Mouse (Mus musculus): ENCODE measurements at regions not wholly inside any gene's neighbourhood (a gene's known extent, or its start where the extent isn't known, plus 50 kb on each side); places are given as distances from the start of the nearest gene placed in this dataset.

DNA sequence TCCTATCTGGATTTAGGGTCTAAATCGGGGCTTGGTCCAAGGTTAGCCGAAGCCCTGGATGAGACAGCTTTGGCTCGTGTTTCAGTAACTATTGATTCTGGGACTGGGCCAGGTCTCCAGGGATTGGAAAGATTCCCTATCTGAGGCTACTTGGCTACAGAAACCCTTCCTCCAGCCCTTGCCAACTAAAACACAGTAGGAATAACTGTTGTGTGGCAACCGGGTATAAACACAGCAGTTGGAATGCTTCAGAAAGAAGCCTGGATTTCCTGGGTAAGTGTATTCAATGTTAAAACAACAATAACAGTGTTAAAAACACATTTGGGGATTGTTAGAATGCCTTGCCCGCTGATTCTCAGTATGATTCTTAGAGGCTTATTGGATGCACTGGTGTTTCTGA, 398.8 kb downstream of the Mtx2 start:
- H3K4me3 ChIP-seq (ENCODE audit: low read length): no peak overlapping the region
- ATAC-seq (no peak), DNase-seq (ENCODE audit: low spot score) (peak; percentile 68)
- H3K27me3 ChIP-seq (ENCODE audit: insufficient read depth, low read length): no peaks in the 10 kb centered on the region
- 29% methylated on average over 5 of the region's 5 CpGs for WGBS
- no peak overlapping the region for H3K9ac ChIP-seq (replicated peaks; ENCODE audit: low read length)
- H3K4me2 ChIP-seq (ENCODE audit: low read depth, low read length): no peak overlapping the region
- H3K27ac ChIP-seq: no peak overlapping the region
- H3K4me1 ChIP-seq (ENCODE audit: insufficient read depth, low read length): no peaks in the 10 kb centered on the region
- no peaks in the 10 kb centered on the region for H3K36me3 ChIP-seq (ENCODE audit: insufficient read depth, low read length)
- no peak for TF ChIP-seq CTCF (IDR thresholded peaks at IDR 0.05; ENCODE audit: low read depth)
- no peaks in the 10 kb centered on the region for H3K9me3 ChIP-seq (ENCODE audit: low read length)

DNA sequence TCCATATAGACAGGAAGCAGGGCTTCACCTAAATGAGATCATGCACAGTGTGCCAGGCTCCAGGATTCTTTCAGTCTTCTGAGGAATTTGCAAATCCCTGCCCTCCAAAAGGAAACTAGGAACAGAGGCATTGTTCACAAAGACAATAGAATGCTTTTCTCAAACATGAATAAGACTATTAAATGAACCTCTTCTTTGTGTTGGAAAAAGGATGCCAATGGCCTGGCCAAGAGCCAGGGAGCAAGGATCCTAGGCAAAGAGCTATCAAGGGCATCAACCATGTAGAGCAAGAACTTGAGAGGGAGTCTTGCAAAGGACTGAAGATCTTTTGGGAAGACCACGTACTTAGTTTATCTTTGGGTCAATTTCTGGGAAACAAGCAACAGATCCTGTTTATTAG, 415.4 kb downstream of the Mtx2 start:
- no peak for ATAC-seq
- DNase-seq (ENCODE audit: low spot score): no peak
- Histone ChIP-seq H3K27me3 (ENCODE audit: insufficient read depth, low read length) (no peaks in the 10 kb centered on the region), H3K36me3 (ENCODE audit: insufficient read depth, low read length) (no peaks in the 10 kb centered on the region), H3K4me3 (ENCODE audit: low read length) (no peak overlapping the region), H3K27ac (no peak overlapping the region), H3K9me3 (ENCODE audit: low read length) (no peaks in the 10 kb centered on the region), H3K4me1 (ENCODE audit: insufficient read depth, low read length) (peaks cover 16% of the 10 kb centered on the region; the same call in 1 of the 2 replicates), H3K4me2 (ENCODE audit: low read depth, low read length) (no peak overlapping the region), H3K9ac (replicated peaks; ENCODE audit: low read length) (no peak overlapping the region)
- no peak for TF ChIP-seq CTCF (IDR thresholded peaks at IDR 0.05; ENCODE audit: low read depth)
- WGBS: 93% methylated on average over 1 of the region's 1 CpGs

DNA sequence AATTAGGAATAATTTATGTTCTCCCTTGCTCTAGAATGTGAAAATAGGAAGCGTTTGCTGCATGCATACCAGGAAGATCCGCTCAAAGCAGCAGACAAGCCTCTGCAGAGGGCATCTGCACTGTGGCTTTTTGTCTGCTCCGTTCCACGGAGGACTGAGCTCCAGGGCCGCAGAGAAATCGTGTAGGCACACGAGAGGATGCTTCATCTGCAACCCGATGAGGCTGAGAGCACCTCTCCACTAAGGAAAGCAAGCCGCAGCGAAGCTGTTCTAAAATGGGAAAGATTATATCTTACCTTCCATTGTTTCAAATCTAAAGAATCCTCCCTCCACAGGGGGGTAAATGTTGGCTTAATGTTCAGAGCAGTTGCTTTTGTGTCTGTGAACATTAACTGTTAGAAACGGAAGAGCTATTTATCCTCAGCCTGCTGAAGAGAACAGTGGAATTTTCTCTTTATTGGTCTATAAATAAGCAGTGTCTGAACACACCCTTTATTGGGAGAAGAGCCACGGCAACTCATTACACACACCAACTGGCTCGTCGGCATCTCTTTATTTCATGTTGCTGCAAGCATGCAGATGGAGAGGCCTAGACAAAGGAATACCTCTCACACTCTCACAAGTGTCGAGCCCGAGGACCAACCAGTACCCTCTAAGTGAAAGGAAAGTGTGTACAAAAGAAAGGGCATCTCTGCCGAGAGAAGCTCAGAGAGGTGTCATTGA, 414.6 kb upstream of the Hnrnpa3 start:
- 34% methylated on average over 17 of the region's 17 CpGs for WGBS
- H3K9ac ChIP-seq (replicated peaks; ENCODE audit: low read length): peak overlapping the region; percentile 1; the same call in 1 of the 2 replicates
- no peaks in the 10 kb centered on the region for H3K27me3 ChIP-seq (ENCODE audit: insufficient read depth, low read length)
- no peak overlapping the region for H3K4me3 ChIP-seq (ENCODE audit: low read length)
- TF ChIP-seq CTCF (IDR thresholded peaks at IDR 0.05; ENCODE audit: low read depth): no peak
- peak overlapping the region; percentile 54 for H3K27ac ChIP-seq
- H3K4me1 ChIP-seq (ENCODE audit: insufficient read depth, low read length): peaks cover 16% of the 10 kb centered on the region; the same call in 1 of the 2 replicates
- H3K4me2 ChIP-seq (ENCODE audit: low read depth, low read length): no peak overlapping the region
- DNase-seq (ENCODE audit: low spot score) (peak; percentile 43), ATAC-seq (peak; percentile 35; the same call in 1 of the 2 replicates)
- H3K36me3 ChIP-seq (ENCODE audit: insufficient read depth, low read length): no peaks in the 10 kb centered on the region
- no peaks in the 10 kb centered on the region for H3K9me3 ChIP-seq (ENCODE audit: low read length)

DNA sequence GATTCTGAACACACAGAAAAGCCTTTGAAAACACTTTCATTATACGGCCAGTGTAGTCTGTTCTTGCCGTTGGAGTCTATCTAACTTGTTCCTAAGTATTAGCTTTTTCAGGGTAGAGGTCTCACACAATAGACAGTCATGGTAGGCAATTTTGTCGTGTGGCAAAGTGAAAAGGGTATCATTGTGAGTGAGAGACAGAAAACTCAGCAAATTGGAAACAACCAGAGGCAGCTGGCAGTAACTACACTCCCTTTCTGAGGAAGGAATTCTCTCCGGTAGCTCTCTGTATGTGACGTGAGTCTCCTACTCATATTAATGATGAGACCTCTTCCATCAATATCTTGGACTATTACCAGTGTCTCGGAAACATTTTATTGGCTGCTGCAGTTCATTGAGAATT, 413.8 kb upstream of the Hnrnpa3 start:
- peak; percentile 28; the same call in 1 of the 2 replicates for TF ChIP-seq CTCF (IDR thresholded peaks at IDR 0.05; ENCODE audit: low read depth)
- Histone ChIP-seq H3K36me3 (ENCODE audit: insufficient read depth, low read length) (no peaks in the 10 kb centered on the region), H3K9me3 (ENCODE audit: low read length) (no peaks in the 10 kb centered on the region), H3K27me3 (ENCODE audit: insufficient read depth, low read length) (no peaks in the 10 kb centered on the region), H3K4me2 (ENCODE audit: low read depth, low read length) (no peak overlapping the region), H3K4me3 (ENCODE audit: low read length) (no peak overlapping the region), H3K9ac (replicated peaks; ENCODE audit: low read length) (no peak overlapping the region), H3K27ac (no peak overlapping the region), H3K4me1 (ENCODE audit: insufficient read depth, low read length) (peaks cover 16% of the 10 kb centered on the region; the same call in 1 of the 2 replicates)
- DNase-seq (ENCODE audit: low spot score) (peak; percentile 14), ATAC-seq (no peak)
- WGBS: 45% methylated on average over 6 of the region's 6 CpGs

DNA sequence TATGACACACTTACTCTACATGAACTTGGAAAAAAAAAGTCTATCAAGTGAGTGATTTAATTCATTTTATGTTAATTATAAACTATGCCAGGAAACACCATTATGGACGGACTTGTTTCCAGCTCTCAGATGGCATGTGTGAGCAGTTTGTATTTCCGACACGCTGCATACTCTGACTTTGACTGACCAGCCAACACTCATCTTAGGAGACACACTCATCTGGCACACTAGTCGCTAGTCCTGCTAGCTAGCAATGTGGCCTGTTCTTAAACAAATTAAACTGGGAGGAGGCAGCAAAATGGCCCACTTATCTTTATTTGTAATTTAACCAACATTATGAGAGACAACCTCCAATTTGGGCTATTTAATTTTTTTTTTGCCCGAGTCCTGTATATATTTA, 413.4 kb upstream of the Hnrnpa3 start:
- 46% methylated on average over 5 of the region's 5 CpGs for WGBS
- H3K4me2 ChIP-seq (ENCODE audit: low read depth, low read length): peak overlapping the region; percentile 40
- H3K27me3 ChIP-seq (ENCODE audit: insufficient read depth, low read length): no peaks in the 10 kb centered on the region
- no peaks in the 10 kb centered on the region for H3K36me3 ChIP-seq (ENCODE audit: insufficient read depth, low read length)
- no peak for TF ChIP-seq CTCF (IDR thresholded peaks at IDR 0.05; ENCODE audit: low read depth)
- H3K9ac ChIP-seq (replicated peaks; ENCODE audit: low read length): no peak overlapping the region
- peaks cover 16% of the 10 kb centered on the region; the same call in 1 of the 2 replicates for H3K4me1 ChIP-seq (ENCODE audit: insufficient read depth, low read length)
- no peak overlapping the region for H3K4me3 ChIP-seq (ENCODE audit: low read length)
- H3K9me3 ChIP-seq (ENCODE audit: low read length): no peaks in the 10 kb centered on the region
- ATAC-seq (no peak), DNase-seq (ENCODE audit: low spot score) (no peak)
- H3K27ac ChIP-seq: peak overlapping the region; percentile 36; the same call in 1 of the 2 replicates

DNA sequence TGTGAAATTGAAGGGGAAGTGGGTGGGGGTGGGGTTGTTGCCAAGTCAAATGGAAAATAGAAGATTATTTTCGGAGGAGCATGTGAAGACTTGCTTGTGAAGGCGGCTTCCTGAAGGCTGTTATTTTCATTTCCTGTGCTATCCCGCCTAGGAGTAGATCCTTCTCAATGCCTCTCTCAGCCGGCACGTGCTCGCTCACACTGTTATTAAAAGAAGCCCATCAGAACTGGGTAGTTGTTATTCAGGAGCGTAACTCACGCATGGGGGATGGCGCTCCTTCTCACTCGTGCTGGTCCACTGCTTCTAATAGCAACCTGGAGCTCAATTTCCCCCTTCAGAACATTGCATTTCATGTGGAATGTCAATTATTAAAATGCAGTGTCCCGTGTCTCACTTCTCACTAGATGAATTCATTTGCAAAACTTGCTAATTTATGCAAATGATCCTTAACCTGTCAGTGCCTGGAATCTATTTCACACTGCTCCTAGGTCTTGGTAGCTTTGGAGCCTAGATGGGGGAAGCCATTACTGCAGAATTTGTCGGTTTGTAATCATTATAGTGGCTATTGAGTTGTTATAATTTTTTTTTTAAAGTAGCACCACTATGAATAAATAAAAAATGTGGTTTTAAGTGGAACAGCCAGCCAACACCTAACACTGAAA, 412.8 kb upstream of the Hnrnpa3 start:
- 13% methylated on average over 12 of the region's 12 CpGs for WGBS
- TF ChIP-seq CTCF (IDR thresholded peaks at IDR 0.05; ENCODE audit: low read depth): no peak

More for the DNA sequence above, 412.8 kb upstream of the Hnrnpa3 start:
- Histone ChIP-seq H3K4me1 (ENCODE audit: insufficient read depth, low read length) (peaks cover 16% of the 10 kb centered on the region; the same call in 1 of the 2 replicates), H3K27me3 (ENCODE audit: insufficient read depth, low read length) (no peaks in the 10 kb centered on the region), H3K4me3 (ENCODE audit: low read length) (0 out of 2 replicates have a peak overlapping the region, but pooled peaks have one; percentile 10), H3K9me3 (ENCODE audit: low read length) (no peaks in the 10 kb centered on the region), H3K4me2 (ENCODE audit: low read depth, low read length) (peak overlapping the region; percentile 40), H3K27ac (peak overlapping the region; percentile 36; the same call in 1 of the 2 replicates), H3K9ac (replicated peaks; ENCODE audit: low read length) (no peak overlapping the region), H3K36me3 (ENCODE audit: insufficient read depth, low read length) (no peaks in the 10 kb centered on the region)
- ATAC-seq: peak; percentile 74
- DNase-seq (ENCODE audit: low spot score): peak; percentile 68

Measured in hindbrain, postnatal 0 days (tissue).